In genomic region chr5:113206670-113207352, GRCm38 (mm10) we compare ENCODE assay signal across 12 mouse cellular contexts. TPM values are rescaled to one million over a fixed set of nuclear protein-coding genes. Genes with fewer than 3 reads are reported as not detected.
DNase-seq lines count a peak whose midpoint lies in the region; ATAC-seq and TF ChIP-seq lines count a peak whose summit lies in the region.
"Had no signal": no experiment of that assay in that cellular context is flagged by ENCODE, and none has a peak within 500 bp of the region (broad histone marks: within the 10 kb centered on the region; RNA-seq: fewer than 3 reads in every experiment).

No protein-coding gene starts in this region.

- H3K4me2 ChIP-seq in neural tube, embryonic 15.5 days: no peak overlapping the region
- no peak overlapping the region for H3K4me2 ChIP-seq in intestine, embryonic 16.5 days (ENCODE audit: low read depth, low read length)
- H3K4me2 ChIP-seq in stomach, postnatal 0 days (replicated peaks; ENCODE audit: low read depth): no peak overlapping the region
- H3K4me2 ChIP-seq: hindbrain, embryonic 12.5 days; limb, embryonic 15.5 days had no signal

- no peak for TF ChIP-seq POLR2A in kidney, adult 2 months (IDR thresholded peaks at IDR 0.05; ENCODE audit: low read depth, low read length)

- H3K9me3 ChIP-seq in neural tube, embryonic 15.5 days (replicated peaks): no peaks in the 10 kb centered on the region
- no peaks in the 10 kb centered on the region for H3K9me3 ChIP-seq in intestine, embryonic 16.5 days (ENCODE audit: control insufficient read depth, low read length)
- H3K9me3 ChIP-seq in stomach, postnatal 0 days (ENCODE audit: control insufficient read depth, low read length): no peaks in the 10 kb centered on the region
- H3K9me3 ChIP-seq: hindbrain, embryonic 12.5 days; limb, embryonic 15.5 days had no signal

- 35% methylated on average over 9 of the region's 9 CpGs for WGBS in kidney, adult 2 months
- WGBS in neural tube, embryonic 15.5 days: 68% methylated on average over 9 of the region's 9 CpGs
- 43% methylated on average over 9 of the region's 9 CpGs for WGBS in intestine, embryonic 16.5 days
- WGBS in stomach, postnatal 0 days: 33% methylated on average over 9 of the region's 9 CpGs

- no peak for TF ChIP-seq CTCF in kidney, adult 2 months (conservative IDR thresholded peaks at IDR 0.05; ENCODE audit: insufficient read depth, insufficient read length, low read depth, low read length)
- no peak for TF ChIP-seq CTCF in stomach, postnatal 0 days (IDR thresholded peaks at IDR 0.05; ENCODE audit: low read depth)

- H3K36me3 ChIP-seq in kidney, adult 2 months (ENCODE audit: control insufficient read depth, insufficient read depth, low read length): no peaks in the 10 kb centered on the region
- H3K36me3 ChIP-seq in neural tube, embryonic 15.5 days: no peaks in the 10 kb centered on the region
- H3K36me3 ChIP-seq in intestine, embryonic 16.5 days (ENCODE audit: control insufficient read depth, insufficient read depth, low read length): no peaks in the 10 kb centered on the region
- H3K36me3 ChIP-seq in stomach, postnatal 0 days (ENCODE audit: control insufficient read depth, insufficient read depth, low read length): no peaks in the 10 kb centered on the region
- H3K36me3 ChIP-seq: hindbrain, embryonic 12.5 days; limb, embryonic 15.5 days had no signal

- no peak for ATAC-seq in neural tube, embryonic 15.5 days (ENCODE audit: low FRiP score)
- ATAC-seq in intestine, embryonic 16.5 days: peak; percentile 19; the same call in 1 of the 2 replicates
- ATAC-seq in stomach, postnatal 0 days (ENCODE audit: low FRiP score, low TSS enrichment): no peak; the same call in 1 of the 2 replicates

- H3K4me1 ChIP-seq in kidney, adult 2 months (ENCODE audit: control insufficient read depth, insufficient read depth, low read length): peaks cover 46% of the 10 kb centered on the region
- H3K4me1 ChIP-seq in neural tube, embryonic 15.5 days: peaks cover 30% of the 10 kb centered on the region
- H3K4me1 ChIP-seq in intestine, embryonic 16.5 days (ENCODE audit: control insufficient read depth, insufficient read depth, low read length): peaks cover 47% of the 10 kb centered on the region
- H3K4me1 ChIP-seq in stomach, postnatal 0 days (replicated peaks; ENCODE audit: control insufficient read depth, insufficient read depth): peaks cover 9% of the 10 kb centered on the region

- no peak overlapping the region for H3K4me3 ChIP-seq in kidney, adult 2 months (ENCODE audit: insufficient read depth, low read depth, low read length)
- no peak overlapping the region for H3K4me3 ChIP-seq in neural tube, embryonic 15.5 days (replicated peaks)
- no peak overlapping the region for H3K4me3 ChIP-seq in intestine, embryonic 16.5 days (ENCODE audit: low read length)
- no peak overlapping the region for H3K4me3 ChIP-seq in stomach, postnatal 0 days (ENCODE audit: low read depth, low read length)
- H3K4me3 ChIP-seq: hindbrain, embryonic 12.5 days; limb, embryonic 15.5 days had no signal

- H3K27ac ChIP-seq in kidney, adult 2 months (ENCODE audit: insufficient read depth, low read depth, low read length): peak overlapping the region; percentile 93
- 0 out of 2 replicates have a peak overlapping the region, but pooled peaks have one; percentile 1 for H3K27ac ChIP-seq in neural tube, embryonic 15.5 days (replicated peaks)
- peak overlapping the region; percentile 33; the same call in 1 of the 2 replicates for H3K27ac ChIP-seq in intestine, embryonic 16.5 days (ENCODE audit: low read length)
- H3K27ac ChIP-seq in stomach, postnatal 0 days (replicated peaks): peak overlapping the region; percentile 5; the same call in 1 of the 2 replicates
- H3K27ac ChIP-seq: hindbrain, embryonic 12.5 days had no signal

- no peak for TF ChIP-seq EP300 in stomach, postnatal 0 days (optimal IDR thresholded peaks at IDR 0.05)

- H3K9ac ChIP-seq in neural tube, embryonic 15.5 days (replicated peaks): no peak overlapping the region
- H3K9ac ChIP-seq in intestine, embryonic 16.5 days (ENCODE audit: low read depth, low read length): no peak overlapping the region
- no peak overlapping the region for H3K9ac ChIP-seq in stomach, postnatal 0 days (ENCODE audit: low read length)
- H3K9ac ChIP-seq: hindbrain, embryonic 12.5 days; limb, embryonic 15.5 days had no signal

- DNase-seq in kidney, adult 2 months: peak; percentile 45
- DNase-seq in kidney, adult 18-20 months: no peak
- DNase-seq in neural tube, embryonic 10.5 days (ENCODE audit: extremely low spot score, low spot score): no peak
- no peak for DNase-seq in stomach, postnatal 0 days (ENCODE audit: low spot score)
- no peak for DNase-seq in adipocyte (ENCODE audit: low spot score)
- DNase-seq: cerebellum, adult 11 months; layer of hippocampus, adult 9-11 months; thymus, adult 2 months had no signal

- no peaks in the 10 kb centered on the region for H3K27me3 ChIP-seq in kidney, adult 2 months (replicated peaks; ENCODE audit: control insufficient read depth, insufficient read depth, low read length)
- H3K27me3 ChIP-seq in neural tube, embryonic 15.5 days (replicated peaks): no peaks in the 10 kb centered on the region
- H3K27me3 ChIP-seq in intestine, embryonic 16.5 days (replicated peaks; ENCODE audit: control insufficient read depth, insufficient read depth, low read length): no peaks in the 10 kb centered on the region
- no peaks in the 10 kb centered on the region for H3K27me3 ChIP-seq in stomach, postnatal 0 days (ENCODE audit: control insufficient read depth, insufficient read depth, low read length)
- H3K27me3 ChIP-seq: hindbrain, embryonic 12.5 days; limb, embryonic 15.5 days had no signal

RNA-seq across cellular contexts. Expression of gene 2900026A02Rik, which starts 14.2 kb away (rescaled TPM):
- 14.3 and 15.0 TPM in 2 replicates for polyA plus RNA-seq in kidney, adult 2 months (2012; rRNA removed)
- polyA plus RNA-seq in neural tube, embryonic 15.5 days (2015; fragmentation: Nextera tagmentation; extraction: Ambion mirVana): 3.0 and 5.5 TPM in 2 replicates
- 8.3 and 9.5 TPM in 2 replicates for polyA plus RNA-seq in intestine, embryonic 16.5 days (2015; fragmentation: Nextera tagmentation; extraction: Ambion mirVana)
- 5.3 and 6.2 TPM in 2 replicates for polyA plus RNA-seq in stomach, postnatal 0 days (2015; fragmentation: Nextera tagmentation; extraction: Ambion mirVana)

RNA-seq across cellular contexts. Expression of gene Tmem211, which starts 19.9 kb away (rescaled TPM):
- not detected in 2 replicates for polyA plus RNA-seq in kidney, adult 2 months (2012; rRNA removed)
- not detected in 2 replicates for polyA plus RNA-seq in neural tube, embryonic 15.5 days (2015; fragmentation: Nextera tagmentation; extraction: Ambion mirVana)
- polyA plus RNA-seq in intestine, embryonic 16.5 days (2015; fragmentation: Nextera tagmentation; extraction: Ambion mirVana): 0.13 and 0.28 TPM in 2 replicates
- 0.46 and 0.59 TPM in 2 replicates for polyA plus RNA-seq in stomach, postnatal 0 days (2015; fragmentation: Nextera tagmentation; extraction: Ambion mirVana)
- polyA plus RNA-seq: thymus, adult 2 months had no signal

Comparison
In these comparisons a context has a peak if more than half of its experiments do, and no peak if none do; other contexts are left out.
1. H3K27ac ChIP-seq: peak in every context shown above with its lines; median percentile 93 in kidney, adult 2 months; 33 in intestine, embryonic 16.5 days; 5 in stomach, postnatal 0 days; 1 in neural tube, embryonic 15.5 days.